Mouse (Mus musculus): ENCODE measurements at regions not wholly inside any gene's neighbourhood (a gene's known extent, or its start where the extent isn't known, plus 50 kb on each side); places are given as distances from the start of the nearest gene placed in this dataset.

DNA sequence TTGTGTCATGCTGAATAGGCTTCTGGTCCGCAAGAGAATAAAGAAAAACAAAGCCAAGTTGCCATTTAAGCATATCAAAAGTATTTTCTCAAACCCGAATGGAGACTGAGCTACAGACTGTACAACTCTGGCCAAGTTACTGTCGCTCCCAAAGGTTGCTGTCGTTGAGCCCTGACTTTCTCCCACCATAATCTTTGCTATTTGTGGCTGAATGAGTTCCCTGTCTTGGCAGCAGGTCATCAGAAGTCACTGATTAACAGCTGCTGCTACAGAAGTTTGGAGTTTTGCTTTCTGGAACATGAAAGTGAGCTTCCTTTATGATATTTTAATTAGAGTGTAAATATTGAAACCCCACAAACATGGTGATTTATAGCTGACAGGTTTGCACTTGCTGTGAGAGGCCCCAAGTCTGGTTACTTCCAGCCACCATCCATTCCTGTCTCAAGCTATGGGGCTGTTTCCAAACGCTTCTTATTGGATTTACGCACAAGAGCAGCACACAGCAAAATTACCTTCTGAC is 419.2 kb upstream of the Etaa1 start:
- Histone ChIP-seq H3K27me3 (ENCODE audit: control insufficient read depth, insufficient read depth, low read length) (no peaks in the 10 kb centered on the region), H3K27ac (ENCODE audit: insufficient read depth, low read length) (no peak overlapping the region), H3K4me3 (replicated peaks; ENCODE audit: insufficient read depth, low read depth, low read length) (no peak overlapping the region), H3K4me1 (ENCODE audit: control insufficient read depth, insufficient read depth, low read length) (no peaks in the 10 kb centered on the region)
- 50% methylated on average over 6 of the region's 6 CpGs for WGBS
- TF ChIP-seq POLR2A (IDR thresholded peaks at IDR 0.05; ENCODE audit: borderline replicate concordance, insufficient read depth, low read length): no peak
- TF ChIP-seq CTCF (IDR thresholded peaks at IDR 0.05; ENCODE audit: borderline replicate concordance, insufficient read depth, low read depth, low read length): no peak
- no peak for DNase-seq

GRCm38 (mm10) chr11:18371304-18371703 is 417.6 kb upstream of the Etaa1 start:
- H3K27me3 ChIP-seq (ENCODE audit: control insufficient read depth, insufficient read depth, low read length): no peaks in the 10 kb centered on the region
- TF ChIP-seq POLR2A (IDR thresholded peaks at IDR 0.05; ENCODE audit: borderline replicate concordance, insufficient read depth, low read length) (no peak), CTCF (IDR thresholded peaks at IDR 0.05; ENCODE audit: borderline replicate concordance, insufficient read depth, low read depth, low read length) (no peak)
- 39% methylated on average over 3 of the region's 3 CpGs for WGBS
- H3K27ac ChIP-seq (ENCODE audit: insufficient read depth, low read length): no peak overlapping the region
- no peaks in the 10 kb centered on the region for H3K4me1 ChIP-seq (ENCODE audit: control insufficient read depth, insufficient read depth, low read length)
- no peak for DNase-seq
- no peak overlapping the region for H3K4me3 ChIP-seq (replicated peaks; ENCODE audit: insufficient read depth, low read depth, low read length)

- H3K27me3 ChIP-seq (ENCODE audit: control insufficient read depth, insufficient read depth, low read length): no peaks in the 10 kb centered on the region
These were observed 417.2 kb upstream of the Etaa1 start for GRCm38 (mm10) chr11:18370861-18371260.

GRCm38 (mm10) chr11:18354866-18355265 is 401.2 kb upstream of the Etaa1 start:
- Histone ChIP-seq H3K27ac (ENCODE audit: insufficient read depth, low read length) (no peak overlapping the region), H3K4me3 (replicated peaks; ENCODE audit: insufficient read depth, low read depth, low read length) (no peak overlapping the region), H3K27me3 (ENCODE audit: control insufficient read depth, insufficient read depth, low read length) (no peaks in the 10 kb centered on the region), H3K4me1 (ENCODE audit: control insufficient read depth, insufficient read depth, low read length) (no peaks in the 10 kb centered on the region)
- DNase-seq: no peak
- TF ChIP-seq POLR2A (IDR thresholded peaks at IDR 0.05; ENCODE audit: borderline replicate concordance, insufficient read depth, low read length): no peak
- no peak for TF ChIP-seq CTCF (IDR thresholded peaks at IDR 0.05; ENCODE audit: borderline replicate concordance, insufficient read depth, low read depth, low read length)
- 34% methylated on average over 3 of the region's 3 CpGs for WGBS

More at GRCm38 (mm10) chr11:18370861-18371260, 417.2 kb upstream of the Etaa1 start:
- no peak; the same call in 1 of the 2 replicates for TF ChIP-seq CTCF (IDR thresholded peaks at IDR 0.05; ENCODE audit: borderline replicate concordance, insufficient read depth, low read depth, low read length)
- TF ChIP-seq POLR2A (IDR thresholded peaks at IDR 0.05; ENCODE audit: borderline replicate concordance, insufficient read depth, low read length): no peak
- 40% methylated on average over 3 of the region's 3 CpGs for WGBS
- H3K27ac ChIP-seq (ENCODE audit: insufficient read depth, low read length): no peak overlapping the region
- no peak for DNase-seq
- no peak overlapping the region for H3K4me3 ChIP-seq (replicated peaks; ENCODE audit: insufficient read depth, low read depth, low read length)
- H3K4me1 ChIP-seq (ENCODE audit: control insufficient read depth, insufficient read depth, low read length): no peaks in the 10 kb centered on the region

DNA sequence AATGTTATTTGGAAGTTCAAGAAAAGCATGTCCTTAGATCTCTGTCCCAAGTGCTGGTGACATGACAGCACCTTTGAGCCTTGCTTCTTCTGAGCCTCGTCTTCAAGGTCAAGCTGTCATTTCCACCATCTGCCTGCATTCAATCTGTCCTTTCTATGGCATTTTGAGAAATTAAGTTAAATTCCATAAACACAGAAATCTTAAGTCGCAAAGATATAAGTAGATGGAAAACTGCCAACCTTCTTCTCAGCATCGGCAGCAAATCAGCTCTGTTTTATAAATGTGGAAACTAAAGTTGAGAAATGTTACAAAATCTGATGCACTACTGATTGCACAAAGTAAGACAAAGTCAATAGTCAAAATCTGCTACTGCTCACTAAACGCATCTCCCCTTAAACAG is 400.5 kb upstream of the Etaa1 start:
- no peaks in the 10 kb centered on the region for H3K27me3 ChIP-seq (ENCODE audit: control insufficient read depth, insufficient read depth, low read length)
- no peak overlapping the region for H3K4me3 ChIP-seq (replicated peaks; ENCODE audit: insufficient read depth, low read depth, low read length)
- DNase-seq: no peak
- WGBS: 70% methylated on average over 4 of the region's 4 CpGs
- TF ChIP-seq POLR2A (IDR thresholded peaks at IDR 0.05; ENCODE audit: borderline replicate concordance, insufficient read depth, low read length): no peak
- no peak for TF ChIP-seq CTCF (IDR thresholded peaks at IDR 0.05; ENCODE audit: borderline replicate concordance, insufficient read depth, low read depth, low read length)
- H3K27ac ChIP-seq (ENCODE audit: insufficient read depth, low read length): no peak overlapping the region
- H3K4me1 ChIP-seq (ENCODE audit: control insufficient read depth, insufficient read depth, low read length): no peaks in the 10 kb centered on the region

- Histone ChIP-seq H3K4me1 (ENCODE audit: control insufficient read depth, insufficient read depth, low read length) (no peaks in the 10 kb centered on the region), H3K4me3 (replicated peaks; ENCODE audit: insufficient read depth, low read depth, low read length) (no peak overlapping the region), H3K27me3 (ENCODE audit: control insufficient read depth, insufficient read depth, low read length) (no peaks in the 10 kb centered on the region), H3K27ac (ENCODE audit: insufficient read depth, low read length) (no peak overlapping the region)
- no peak for DNase-seq
- WGBS: 27% methylated on average over 3 of the region's 3 CpGs
- no peak for TF ChIP-seq CTCF (IDR thresholded peaks at IDR 0.05; ENCODE audit: borderline replicate concordance, insufficient read depth, low read depth, low read length)
These were observed 394.2 kb upstream of the Etaa1 start for GRCm38 (mm10) chr11:18347841-18348240.

GRCm38 (mm10) chr11:18313510-18314301 is 360.0 kb upstream of the Etaa1 start:
- TF ChIP-seq POLR2A (IDR thresholded peaks at IDR 0.05; ENCODE audit: borderline replicate concordance, insufficient read depth, low read length) (no peak), CTCF (IDR thresholded peaks at IDR 0.05; ENCODE audit: borderline replicate concordance, insufficient read depth, low read depth, low read length) (no peak)
- DNase-seq: no peak
- H3K27ac ChIP-seq (ENCODE audit: insufficient read depth, low read length): no peak overlapping the region

More at GRCm38 (mm10) chr11:18313510-18314301, 360.0 kb upstream of the Etaa1 start:
- H3K4me1 ChIP-seq (ENCODE audit: control insufficient read depth, insufficient read depth, low read length): no peaks in the 10 kb centered on the region
- WGBS: 53% methylated on average over 8 of the region's 8 CpGs
- H3K27me3 ChIP-seq (ENCODE audit: control insufficient read depth, insufficient read depth, low read length): no peaks in the 10 kb centered on the region
- no peak overlapping the region for H3K4me3 ChIP-seq (replicated peaks; ENCODE audit: insufficient read depth, low read depth, low read length)

Data from cerebellum, adult 2 months (tissue).